Mouse (Mus musculus): Measurements from ENCODE around the gene D630003M21Rik.

The D630003M21Rik gene

GRCm38 (mm10) chr2:158168741-158169211 lies 60.2 kb downstream of the D630003M21Rik start:
- in situ Hi-C loops (cut with MboI, MseI), result no loop called here

DNA sequence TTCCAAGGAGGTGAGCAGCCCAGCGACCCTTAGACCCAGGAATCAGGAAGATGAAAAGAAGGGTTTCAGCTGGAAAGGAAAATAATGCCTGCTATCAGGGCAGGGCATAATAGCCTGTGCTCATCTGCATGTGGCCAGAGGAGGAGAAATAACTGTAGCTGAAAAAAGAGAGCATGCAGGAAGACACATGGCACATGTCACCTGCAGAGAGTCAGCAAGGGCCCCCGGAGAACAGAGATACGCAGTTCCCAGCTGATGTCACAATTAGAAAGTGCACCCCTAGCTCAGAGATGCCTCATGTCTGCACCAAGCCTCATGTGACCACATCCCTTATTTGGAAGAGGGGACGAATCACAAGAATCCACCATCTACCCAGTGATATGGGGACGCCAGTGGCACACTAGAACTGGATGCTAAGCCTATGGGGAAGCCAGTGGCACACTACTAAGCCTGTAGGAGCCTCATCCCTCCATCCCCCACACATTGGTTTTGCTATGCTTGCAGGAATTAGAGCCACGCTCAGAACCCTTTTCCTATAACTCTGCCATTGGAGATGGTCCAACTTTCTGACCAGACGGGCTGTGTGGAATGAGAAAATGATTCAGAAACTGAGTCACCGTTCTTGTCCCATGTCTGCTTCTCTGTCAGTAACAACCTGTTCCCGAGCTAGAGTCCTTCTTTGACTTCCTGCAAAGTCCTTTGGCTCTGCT lies 61.4 kb downstream of the D630003M21Rik start:
- in situ Hi-C loops (cut with MboI, MseI), result no loop called here

DNA sequence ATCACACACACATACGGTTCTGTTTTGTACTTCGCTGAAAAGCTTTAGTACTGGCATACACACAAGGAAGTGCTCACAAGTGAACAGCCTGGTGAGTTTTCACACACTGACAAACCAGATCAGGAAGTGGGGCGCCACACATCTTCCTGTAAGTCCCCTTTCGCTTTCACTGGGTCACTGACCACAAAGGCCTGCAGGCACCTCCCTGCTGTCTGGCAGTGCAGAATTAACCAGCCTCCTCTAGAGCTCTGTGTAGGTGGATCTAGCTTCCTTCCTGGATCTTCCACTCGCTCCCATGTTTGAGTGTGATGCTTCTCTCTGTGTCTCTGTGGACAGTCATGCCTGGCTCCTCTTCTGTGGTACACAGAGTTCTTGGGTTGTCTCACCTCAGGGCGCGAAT lies 62.4 kb downstream of the D630003M21Rik start:
- in situ Hi-C loops (cut with MboI, MseI), result no loop called here

DNA sequence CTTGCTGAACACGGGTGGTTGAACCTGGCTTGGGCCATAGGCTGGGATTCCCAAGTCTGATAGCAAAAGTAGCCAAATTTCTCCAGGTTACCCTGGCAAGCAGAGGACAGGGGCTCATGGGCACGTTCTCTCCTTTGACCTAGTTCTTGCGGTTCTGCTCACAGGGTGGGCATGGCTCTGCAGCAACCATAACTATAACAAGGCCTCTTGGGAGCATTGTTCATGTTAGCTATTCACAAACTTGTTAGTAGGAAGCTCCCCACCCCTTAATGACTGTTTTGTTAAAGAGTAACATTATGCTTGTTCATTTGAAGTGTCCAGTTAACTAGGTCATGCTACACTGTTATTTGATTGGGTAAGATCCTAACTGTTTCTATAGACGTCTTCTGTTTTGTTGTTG lies 63.2 kb downstream of the D630003M21Rik start:
- in situ Hi-C loops (cut with MboI, MseI), result no loop called here

DNA sequence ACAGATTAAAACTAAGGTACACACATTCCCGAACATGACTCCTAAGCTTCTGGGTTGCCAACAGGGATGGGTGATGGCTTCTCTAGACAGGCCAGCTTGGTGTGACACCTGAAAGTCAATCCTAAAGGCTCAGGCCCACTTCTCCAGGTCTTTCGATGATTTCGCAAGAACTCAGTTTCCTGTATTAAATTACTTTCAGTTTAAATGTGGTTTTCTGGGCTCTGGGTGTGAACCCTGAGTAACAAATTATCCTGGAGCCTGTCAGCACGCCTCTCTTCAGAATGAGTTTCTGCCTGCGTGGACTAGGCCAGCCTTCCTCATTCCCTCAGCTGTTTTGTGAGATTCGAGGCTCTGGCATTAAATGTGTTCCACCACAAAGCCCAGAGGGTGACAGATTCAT lies 66.0 kb downstream of the D630003M21Rik start:
- in situ Hi-C loops (cut with MboI, MseI), result no loop called here

GRCm38 (mm10) chr2:158161761-158162160 lies 67.3 kb downstream of the D630003M21Rik start:
- in situ Hi-C loops (cut with MboI, MseI), result no loop called here

GRCm38 (mm10) chr2:158159376-158160235 lies 69.4 kb downstream of the D630003M21Rik start:
- in situ Hi-C loops (cut with MboI, MseI), result no loop called here

GRCm38 (mm10) chr2:158157654-158158053 lies 71.4 kb downstream of the D630003M21Rik start:
- in situ Hi-C loops (cut with MboI, MseI), result no loop called here

- in situ Hi-C loops (cut with MboI, MseI), result no loop called here
Measured at GRCm38 (mm10) chr2:158156487-158156886, 72.5 kb downstream of the D630003M21Rik start.

DNA sequence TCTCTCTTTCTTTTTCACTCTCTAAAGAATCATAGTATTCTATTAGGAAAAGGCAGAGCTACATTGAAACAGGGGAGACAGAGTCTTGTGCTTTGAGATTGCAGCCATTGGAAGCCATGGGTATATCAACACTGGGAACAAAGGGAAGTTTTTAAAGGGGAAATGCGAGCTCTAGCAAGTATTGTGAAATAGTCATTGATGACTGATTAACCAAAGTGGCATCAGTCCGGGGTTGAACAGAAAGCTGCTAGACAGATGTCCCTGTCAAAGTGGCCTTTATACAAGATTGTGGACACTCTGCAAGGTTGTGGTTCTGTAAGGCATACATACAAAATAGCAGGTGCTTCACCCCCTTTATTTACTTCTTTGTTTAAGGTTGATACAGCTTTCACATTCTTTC lies 73.4 kb downstream of the D630003M21Rik start:
- in situ Hi-C loops (cut with MboI, MseI), result no loop called here

DNA sequence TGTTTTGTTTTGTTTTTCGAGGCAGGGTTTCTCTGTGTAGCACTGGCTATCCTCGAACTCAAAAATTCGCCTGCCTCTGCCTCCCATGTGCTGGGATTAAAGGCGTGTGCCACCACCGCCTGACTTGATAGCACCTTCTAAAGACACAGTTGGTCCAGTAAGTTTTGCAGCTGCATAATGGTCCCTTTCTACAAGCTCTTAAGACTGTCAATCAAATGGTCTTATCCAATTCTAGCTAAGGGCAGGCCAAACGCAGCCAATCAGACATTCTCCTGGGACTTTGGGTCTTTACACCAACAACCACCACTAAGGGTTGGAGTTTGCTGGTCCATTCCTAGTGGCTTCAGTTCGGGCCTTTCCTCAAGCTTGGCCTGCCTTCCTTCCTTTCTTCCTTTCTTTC lies 73.9 kb downstream of the D630003M21Rik start:
- in situ Hi-C loops (cut with MboI, MseI), result no loop called here

DNA sequence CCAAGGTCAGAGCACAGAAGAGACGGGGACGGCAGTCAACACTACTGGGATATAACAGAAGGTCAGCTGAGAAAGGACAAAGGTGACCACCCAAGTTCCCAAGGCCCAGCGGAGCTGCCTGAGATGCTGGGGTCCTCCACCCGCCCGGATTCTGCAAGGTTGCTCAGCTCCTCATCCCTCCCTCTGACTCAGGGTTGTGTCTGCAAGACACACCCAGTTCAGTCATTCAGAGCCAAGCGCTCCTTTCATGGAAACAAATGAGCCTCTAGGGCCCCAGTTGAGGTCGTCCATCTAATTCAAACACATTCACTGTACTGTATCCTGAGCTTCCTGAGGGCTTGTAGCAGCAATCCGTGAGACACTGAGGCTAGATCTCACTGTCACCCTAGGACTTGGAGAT lies 74.4 kb downstream of the D630003M21Rik start:
- in situ Hi-C loops (cut with MboI, MseI), result no loop called here

- in situ Hi-C loops (cut with MboI, MseI), result no loop called here
Measured at GRCm38 (mm10) chr2:158153728-158154343, 75.2 kb downstream of the D630003M21Rik start.

- in situ Hi-C loops (cut with MboI, MseI), result no loop called here
Measured at GRCm38 (mm10) chr2:158152685-158153309, 76.2 kb downstream of the D630003M21Rik start.

- in situ Hi-C loops (cut with MboI, MseI), result no loop called here
Measured at GRCm38 (mm10) chr2:158151077-158151476, 77.9 kb downstream of the D630003M21Rik start.

DNA sequence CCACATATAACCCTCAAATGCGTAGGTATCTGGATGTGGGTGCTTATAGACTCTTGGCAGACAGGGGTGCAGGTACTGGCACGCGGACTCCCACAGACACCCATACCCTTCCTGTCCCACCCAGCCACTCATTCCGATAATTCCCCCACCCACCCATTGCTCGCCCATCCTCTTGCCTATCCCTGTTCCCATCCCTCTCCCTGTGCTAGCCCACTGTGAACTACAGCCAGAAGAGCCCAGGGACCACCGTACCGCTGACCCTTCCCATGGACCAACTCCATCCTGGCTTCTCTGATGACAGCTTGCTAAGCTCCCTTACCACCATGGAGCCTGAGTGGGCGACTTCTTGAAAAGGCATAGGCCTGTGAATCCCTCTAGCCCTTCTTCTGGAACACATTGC lies 82.1 kb downstream of the D630003M21Rik start:
- in situ Hi-C loops (cut with MboI, MseI), result no loop called here

DNA sequence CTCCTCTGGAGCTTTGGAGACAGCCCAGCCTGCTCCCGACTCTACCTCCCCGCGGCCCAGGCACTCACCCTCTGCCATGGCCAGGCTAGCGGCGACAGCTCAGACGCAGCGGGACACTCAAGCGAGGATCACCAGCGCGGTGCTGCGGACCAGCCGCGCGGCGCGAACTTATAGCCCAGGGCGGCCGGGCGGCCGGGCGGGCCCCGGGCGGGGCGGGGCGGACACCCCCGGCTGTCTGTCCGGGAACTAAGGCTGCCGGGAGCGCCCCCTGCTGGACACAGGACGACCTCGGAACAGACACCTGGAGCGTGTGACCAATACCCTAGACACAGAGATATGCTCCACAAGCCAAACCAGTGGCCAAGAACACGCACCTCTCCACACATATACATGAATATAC lies 82.8 kb downstream of the D630003M21Rik start, which contains the start of gene Tgm2:
TSS of gene Tgm2 (minus strand) at position 214 of the 400 bp plus-strand sequence.
- in situ Hi-C loops (cut with MboI, MseI), result no loop called here

- in situ Hi-C loops (cut with MboI, MseI), result no loop called here
Measured at GRCm38 (mm10) chr2:158145528-158146065, 83.4 kb downstream of the D630003M21Rik start.

DNA sequence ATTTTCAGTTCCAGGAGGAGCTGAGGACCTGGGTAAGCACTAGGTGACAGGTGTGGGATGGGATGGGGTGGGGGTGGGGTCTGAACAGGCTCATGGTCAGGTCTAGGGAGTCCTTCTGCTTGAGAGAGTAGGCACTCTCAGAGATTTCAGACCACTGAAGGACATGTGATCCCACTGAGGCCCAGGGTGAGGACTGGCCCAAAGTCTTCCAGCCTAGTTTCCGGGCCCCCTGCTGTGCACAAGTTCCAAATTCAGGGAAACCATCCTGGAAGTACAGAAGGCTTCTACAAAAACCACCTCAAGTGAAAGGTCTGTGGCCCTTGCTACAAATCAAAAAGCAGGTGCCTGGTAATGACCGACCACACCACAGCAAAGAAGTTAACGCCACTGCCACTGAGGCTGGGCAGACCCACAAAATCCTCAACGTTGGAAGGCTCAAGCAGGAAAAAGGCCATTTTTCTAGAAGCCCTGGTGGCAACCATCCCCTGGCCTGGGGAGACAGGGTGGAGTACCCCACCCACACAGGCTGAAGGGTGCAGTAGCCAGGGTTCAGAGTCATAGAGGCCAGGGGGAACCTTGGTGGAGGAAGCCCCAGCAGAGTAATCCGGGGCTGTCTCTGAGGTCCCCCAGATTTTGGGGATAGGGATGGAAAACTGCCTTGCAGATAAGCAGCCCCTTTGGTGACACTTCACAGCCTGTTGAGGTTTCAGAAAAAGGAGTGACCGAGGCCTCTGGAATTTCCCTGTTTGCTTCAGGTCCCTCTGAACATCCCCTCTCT lies 84.1 kb downstream of the D630003M21Rik start:
- in situ Hi-C loops (cut with MboI, MseI), result no loop called here

DNA sequence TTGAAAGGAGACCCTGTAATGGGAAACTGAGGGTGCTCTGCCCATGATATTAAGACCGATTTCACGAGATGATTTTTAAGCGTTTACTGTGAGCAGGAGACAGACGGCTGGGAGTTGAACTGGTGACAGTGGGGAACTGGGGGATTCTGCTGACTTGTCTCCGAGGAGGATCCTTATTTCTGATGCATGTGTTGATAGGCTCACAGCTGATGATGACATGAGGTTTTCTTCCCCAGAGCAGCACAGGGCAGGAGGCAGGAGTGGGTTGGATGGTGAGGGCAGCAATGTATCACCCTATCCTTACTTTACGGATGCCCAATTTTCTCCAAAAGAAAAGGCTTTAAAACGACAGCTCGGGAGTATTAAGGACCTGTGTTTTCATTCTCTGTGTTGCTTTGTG lies 84.8 kb downstream of the D630003M21Rik start:
- in situ Hi-C loops (cut with MboI, MseI), result no loop called here

DNA sequence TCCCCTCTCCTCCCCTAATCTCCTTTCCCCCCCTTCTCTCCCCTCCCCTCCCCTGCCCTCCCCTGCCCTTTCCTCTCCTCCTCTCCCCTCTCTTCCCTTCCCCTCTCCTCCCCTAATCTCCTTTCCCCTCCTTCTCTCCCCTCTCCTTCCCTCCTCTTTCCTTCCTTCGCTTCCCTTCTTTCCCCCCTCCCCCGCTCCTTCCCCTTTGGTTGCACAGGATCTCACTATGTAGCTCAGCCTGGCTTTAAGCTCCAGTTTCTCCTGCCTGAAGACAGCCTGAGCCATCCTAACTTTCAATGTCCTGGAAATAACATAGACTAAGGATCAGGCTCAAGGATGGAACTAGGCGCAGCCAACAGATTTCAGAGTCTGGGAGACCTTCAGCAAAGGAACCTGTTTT lies 85.2 kb downstream of the D630003M21Rik start:
- in situ Hi-C loops (cut with MboI, MseI), result no loop called here

Data from regulatory T cell (primary cell).